Mouse (Mus musculus) liver, embryonic 14 days (tissue): ENCODE measurements around the gene Stxbp1. TPM values are rescaled to one million over a fixed set of nuclear protein-coding genes. Genes with fewer than 3 reads are reported as not detected.

ENCODE experiments used
- polyA plus RNA-seq: library from polyadenylated mRNA; depleted of rRNA; stranded (reverse); fragments of >200 nt; gene quantifications from 2 replicates; pipeline ENCODE4 v1.2.3, GENCODE M21; 2012; rRNA removed

The Stxbp1 gene
- 2.0 TPM in 2 replicates for polyA plus RNA-seq

DNA sequence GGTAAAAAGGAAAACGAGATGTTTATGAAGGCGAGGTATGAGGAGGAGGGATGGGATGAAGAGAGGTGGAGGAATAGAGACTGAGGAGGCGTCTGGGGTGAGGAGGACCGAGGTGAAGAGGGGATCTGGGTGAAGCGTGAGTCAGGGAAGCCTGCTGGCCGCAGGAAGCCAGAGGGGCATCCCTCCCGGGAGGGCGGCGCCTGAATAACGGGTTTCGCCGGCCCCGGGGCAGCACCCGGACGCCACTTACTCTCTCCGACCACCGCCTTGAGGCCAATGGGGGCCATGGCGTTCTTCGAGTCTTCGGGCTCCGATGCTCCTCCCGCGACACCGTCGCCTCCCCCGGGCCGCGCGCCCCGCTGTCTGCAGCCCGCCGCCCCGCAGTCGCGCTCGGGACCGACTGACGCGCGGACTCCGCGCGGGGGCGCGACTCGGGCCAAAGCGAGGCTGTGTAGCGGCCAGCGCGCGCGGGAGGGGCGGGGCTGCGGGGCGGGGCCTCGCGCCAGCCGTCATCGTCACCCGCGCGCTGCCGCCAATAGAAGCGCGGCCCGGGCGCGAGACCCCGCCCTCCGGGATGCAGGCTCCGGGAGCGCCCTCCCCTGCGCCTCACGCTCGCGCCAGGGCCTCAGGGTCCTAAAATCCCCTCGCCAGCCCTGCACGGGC is at the start of gene Stxbp1:
Stxbp1 (minus strand) TSS at position 441 of the 663 bp plus-strand sequence.

DNA sequence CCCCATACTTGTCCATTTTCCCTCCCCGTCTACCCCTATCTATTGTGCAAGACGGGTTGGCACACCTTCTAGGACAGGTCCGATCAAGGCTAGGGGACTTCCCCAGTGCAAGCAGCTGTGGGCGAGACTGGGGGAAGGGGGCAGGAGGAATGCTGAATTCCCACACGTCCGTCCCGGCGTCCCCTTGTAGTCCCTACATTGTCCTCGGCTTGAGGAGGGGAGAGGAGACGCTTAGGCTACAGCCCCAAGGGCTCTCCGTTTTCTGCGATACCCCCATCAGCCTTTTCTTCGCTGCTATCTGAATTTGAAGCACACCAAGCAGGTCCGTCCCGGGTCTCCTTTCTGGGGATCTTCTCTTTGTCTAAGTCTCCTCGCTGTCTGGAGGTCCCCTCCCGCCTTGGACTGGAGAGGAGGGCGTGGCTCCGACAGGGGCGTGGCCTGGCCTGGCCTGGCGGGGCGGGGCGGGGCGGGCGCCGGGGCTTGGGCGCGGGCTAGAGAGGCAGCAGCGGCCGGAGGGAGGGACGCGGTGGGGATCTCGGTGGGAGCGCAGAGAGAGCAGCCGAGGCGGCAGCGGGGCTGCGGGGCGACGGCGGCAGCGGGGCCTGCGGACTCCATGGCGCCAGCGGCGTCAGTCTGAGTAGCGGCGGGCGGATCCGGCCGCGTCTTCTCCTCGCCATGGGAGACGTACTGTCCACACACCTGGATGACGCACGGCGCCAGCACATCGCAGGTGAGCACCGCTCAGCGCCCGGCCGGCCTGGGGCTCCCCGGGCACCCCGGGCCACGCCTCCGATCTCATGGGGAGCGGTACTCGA is 28.8 kb upstream of the Stxbp1 start, which contains the start of gene Fam129b:
Fam129b (plus strand) TSS at position 440 of the 815 bp plus-strand sequence.

DNA sequence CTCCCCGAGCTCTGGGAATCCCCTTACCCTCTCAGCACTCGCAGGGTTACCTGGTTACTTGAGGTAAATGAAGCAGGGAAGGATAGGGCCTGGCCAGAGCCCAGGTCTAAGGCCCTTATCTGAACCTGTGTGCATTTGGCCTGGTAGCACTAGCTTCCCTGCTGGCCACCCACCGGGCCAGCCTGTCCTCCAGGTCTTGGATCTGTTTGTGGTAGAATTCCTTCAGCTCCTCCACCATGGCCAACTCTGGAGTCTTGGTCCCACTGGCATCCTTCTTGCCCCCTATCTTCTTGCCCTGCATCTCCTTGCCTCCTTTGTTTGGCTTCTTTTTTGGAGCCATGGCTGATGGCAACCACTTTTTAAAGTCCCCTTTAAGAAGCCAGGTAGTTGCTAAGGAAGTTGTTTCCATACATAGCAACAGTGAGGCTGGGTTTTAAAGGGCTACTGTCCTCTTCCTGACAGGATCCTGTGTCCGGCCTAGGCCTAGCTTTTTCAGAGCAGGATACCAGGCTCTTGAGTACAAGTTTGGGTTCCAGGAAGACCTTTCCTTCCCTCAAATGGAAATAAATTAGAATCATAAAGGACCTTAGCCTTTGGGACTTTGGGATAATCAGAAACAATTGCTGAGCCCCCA is 62.9 kb downstream of the Stxbp1 start, which contains the start of gene Cfap157:
Cfap157 (minus strand) TSS at position 381 of the 634 bp plus-strand sequence.

DNA sequence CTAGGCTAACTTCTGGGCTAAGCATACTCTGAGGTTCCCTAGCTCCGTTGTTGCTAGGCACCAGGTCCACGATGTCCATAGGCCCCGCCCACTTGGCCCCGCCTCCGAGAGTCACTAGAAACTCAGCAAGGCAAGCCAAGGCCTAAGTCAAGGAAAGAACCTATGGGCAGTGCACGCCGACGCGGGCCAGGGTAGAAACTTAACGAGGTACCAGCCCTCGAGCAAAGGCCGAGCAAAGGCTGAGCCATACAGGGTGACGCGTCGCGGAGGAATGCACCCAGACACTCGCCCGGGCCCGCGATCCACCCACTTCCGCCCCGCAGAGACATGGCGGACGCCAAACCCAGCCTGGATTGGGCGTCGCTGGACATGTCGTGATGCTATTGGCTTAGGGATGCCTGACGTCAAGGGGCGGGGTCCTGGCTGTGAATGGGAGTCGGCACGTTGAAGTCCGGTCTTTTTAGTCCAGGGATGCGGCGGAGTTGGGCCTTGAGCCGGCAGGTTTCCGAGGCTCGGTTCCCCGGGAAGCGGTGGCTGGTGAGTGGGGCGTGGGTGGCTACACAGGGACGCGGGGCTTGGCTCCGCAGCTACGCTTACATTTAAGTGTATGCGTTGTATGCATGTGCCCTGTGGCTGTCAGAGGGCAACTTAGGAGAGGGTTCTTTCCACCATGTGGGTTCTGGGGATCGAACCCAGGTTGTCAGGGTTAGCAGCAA is 71.5 kb downstream of the Stxbp1 start, which contains the start of the genes Ttc16 and Ptrh1:
Ttc16 (minus strand) TSS at position 275 of the 716 bp plus-strand sequence.
Ptrh1 (plus strand) TSS at position 428 of the 716 bp plus-strand sequence.

DNA sequence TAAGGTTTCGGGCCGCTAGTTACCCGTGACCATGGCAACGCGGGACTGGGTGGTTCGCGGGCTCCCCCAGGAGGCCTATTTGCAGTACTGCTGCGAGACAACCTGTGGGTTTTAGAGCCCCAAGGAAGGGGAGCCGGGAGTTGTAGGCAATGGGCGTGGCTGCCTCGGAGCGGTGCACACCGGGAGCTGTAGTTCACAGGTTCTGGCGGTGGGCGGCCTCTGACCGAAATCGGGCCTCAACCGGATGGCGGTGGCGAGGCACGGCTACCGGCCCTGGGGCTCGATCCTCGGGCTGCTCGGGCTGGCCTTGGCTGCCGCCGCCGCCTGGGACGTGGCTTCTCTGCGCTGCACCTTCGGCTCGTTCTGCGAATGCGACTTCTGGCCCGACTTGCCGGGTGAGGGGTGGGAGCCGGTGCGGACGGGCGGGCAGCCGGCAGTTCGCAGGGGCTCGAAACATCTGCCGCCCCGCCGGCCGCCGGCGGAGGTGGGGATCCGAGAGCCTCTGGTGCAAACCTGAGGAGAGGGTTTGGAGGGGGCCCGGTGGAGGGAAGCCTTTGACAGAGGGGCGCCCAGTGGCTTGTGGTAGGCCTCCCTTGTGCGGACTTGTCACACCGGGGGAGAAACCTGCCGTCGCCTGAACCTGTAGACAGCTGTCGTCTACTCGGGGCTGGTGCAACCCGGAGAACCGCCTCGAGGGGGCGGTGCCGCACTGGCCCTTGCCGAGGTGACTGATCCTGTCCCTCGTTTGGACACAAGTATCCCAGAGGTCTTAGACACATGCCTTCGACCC is 89.8 kb downstream of the Stxbp1 start, which contains the start of gene Tor2a:
Tor2a (plus strand) TSS at position 179 of the 790 bp plus-strand sequence.

DNA sequence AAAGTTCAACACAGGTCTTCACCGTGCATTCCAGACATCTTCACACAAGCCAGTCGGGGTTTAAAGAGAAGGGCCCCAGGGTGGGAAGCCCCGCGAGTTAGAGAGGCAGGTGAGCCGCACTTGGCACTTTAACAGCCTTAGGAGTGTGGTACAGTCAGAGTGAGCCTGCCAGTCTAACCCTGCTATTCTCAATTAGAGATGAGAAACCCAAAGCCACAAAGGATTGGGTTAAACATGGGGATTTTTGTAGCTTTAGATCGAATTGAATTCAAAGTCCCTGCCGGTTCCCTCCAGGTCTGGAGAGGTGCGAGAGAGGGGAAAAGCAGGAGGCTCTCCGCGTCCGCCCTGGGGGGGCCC is 106.2 kb downstream of the Stxbp1 start, which contains the start of gene 6330409D20Rik:
6330409D20Rik (minus strand) TSS at position 101 of the 357 bp plus-strand sequence.

Other genes with a start within 250 kb of the Stxbp1 start
- 9.7 and 11.1 TPM in 2 replicates for gene St6galnac6, start 247.5 kb downstream of the Stxbp1 start, polyA plus RNA-seq
- 0.54 and 1.3 TPM in 2 replicates for gene Ak1, start 225.5 kb downstream of the Stxbp1 start, polyA plus RNA-seq
- gene Eng, start 200.7 kb downstream of the Stxbp1 start, polyA plus RNA-seq, result 11.3 and 14.1 TPM in 2 replicates
- gene Fpgs, start 143.1 kb downstream of the Stxbp1 start, polyA plus RNA-seq, result 48.8 and 53.5 TPM in 2 replicates
- gene Cdk9, start 134.2 kb downstream of the Stxbp1 start, polyA plus RNA-seq, result 52.6 and 57.4 TPM in 2 replicates
- gene Sh2d3c, start 126.2 kb downstream of the Stxbp1 start, polyA plus RNA-seq, result 3.8 and 4.6 TPM in 2 replicates
- 0.06 TPM in 1 of 2 replicates, not detected in the other for gene 6330409D20Rik, start 106.2 kb downstream of the Stxbp1 start, polyA plus RNA-seq
- 17.3 and 22.1 TPM in 2 replicates for gene Tor2a, start 90.0 kb downstream of the Stxbp1 start, polyA plus RNA-seq
- gene Ttc16, start 71.6 kb downstream of the Stxbp1 start, polyA plus RNA-seq, result 0.21 and 0.23 TPM in 2 replicates
- gene Ptrh1, start 71.5 kb downstream of the Stxbp1 start, polyA plus RNA-seq, result 1.6 and 1.8 TPM in 2 replicates
- 0.01 TPM in 1 of 2 replicates, not detected in the other for gene Cfap157, start 62.8 kb downstream of the Stxbp1 start, polyA plus RNA-seq
- 5.8 and 6.0 TPM in 2 replicates for gene Fam129b, start 28.9 kb upstream of the Stxbp1 start, polyA plus RNA-seq
- 627 and 656 TPM in 2 replicates for gene Rpl12, start 114.3 kb upstream of the Stxbp1 start, polyA plus RNA-seq
- gene Lrsam1, start 114.4 kb upstream of the Stxbp1 start, polyA plus RNA-seq, result 2.4 and 2.5 TPM in 2 replicates
- gene Slc2a8, start 134.8 kb upstream of the Stxbp1 start, polyA plus RNA-seq, result 4.1 and 4.7 TPM in 2 replicates